Mouse (Mus musculus) E14TG2a.4 (cell line): ENCODE data around the gene Shmt1.

Experiments
- H3K27me3 ChIP-seq: 2 replicates; pipeline ENCODE4 v1.6.1; 2014; ENCODE audit warnings: low read length, control low read depth; ENCODE audit not compliant: insufficient read depth
- H3K36me3 ChIP-seq: 2 replicates; pipeline ENCODE4 v1.6.1; 2014; ENCODE audit warnings: low read length, control low read depth; ENCODE audit not compliant: insufficient read depth
- H3K4me1 ChIP-seq: replicated peaks from 2 replicates; pipeline ENCODE4 v1.6.1; 2014; ENCODE audit warnings: low read depth, low read length, control low read depth
- H3K4me3 ChIP-seq: replicated peaks from 2 replicates; pipeline ENCODE4 v1.5.1; 2014; ENCODE audit warnings: mild to moderate bottlenecking, low read length
- H3K9me3 ChIP-seq: 2 replicates; pipeline ENCODE4 v1.6.1; 2014; ENCODE audit warnings: low read length, control low read depth
- CTCF ChIP-seq: conservative IDR thresholded peaks from 2 replicates; pipeline ENCODE4 v1.5.1; 2014; ENCODE audit warnings: low read length
- NANOG ChIP-seq: IDR thresholded peaks from 2 replicates; pipeline ENCODE4 v1.6.1; 2014; ENCODE audit warnings: borderline replicate concordance, low read length, mixed read lengths
- POU5F1 ChIP-seq: IDR thresholded peaks from 2 replicates; pipeline ENCODE4 v1.6.1; 2014; ENCODE audit warnings: low read length, borderline replicate concordance

Gene Shmt1

DNA sequence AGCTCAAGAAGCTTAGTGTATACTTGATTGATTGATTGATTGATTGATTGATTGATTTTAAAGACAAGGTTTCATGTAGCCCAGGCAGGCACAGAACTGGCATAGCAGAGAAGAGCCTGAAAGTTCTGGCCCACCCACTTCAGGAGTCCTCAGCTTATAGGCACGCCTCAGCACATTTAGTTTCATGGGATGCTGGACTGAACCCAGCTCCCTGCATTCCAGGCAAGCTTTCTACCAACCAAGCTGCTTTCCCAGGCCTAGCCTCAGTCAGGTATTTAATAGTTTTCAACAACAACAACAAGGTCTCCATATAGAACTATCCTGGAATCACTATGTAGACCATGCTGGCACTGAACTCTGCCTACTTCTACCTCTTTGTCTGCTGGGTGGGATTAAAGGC is 2.0 kb downstream of the Shmt1 start:
- Histone ChIP-seq H3K36me3 (peaks cover 53% of the 10 kb centered on the region), H3K4me1 (peaks cover 39% of the 10 kb centered on the region), H3K9me3 (no peaks in the 10 kb centered on the region), H3K4me3 (peak overlapping the region; percentile 88), H3K27me3 (no peaks in the 10 kb centered on the region)
- TF ChIP-seq CTCF = no peak
- TF ChIP-seq POU5F1 = no peak
- TF ChIP-seq NANOG = no peak

- Histone ChIP-seq H3K9me3 (no peaks in the 10 kb centered on the region), H3K4me1 (peaks cover 39% of the 10 kb centered on the region), H3K27me3 (no peaks in the 10 kb centered on the region), H3K36me3 (peaks cover 64% of the 10 kb centered on the region), H3K4me3 (peak overlapping the region; percentile 88)
- TF ChIP-seq POU5F1 = no peak
- no peak for TF ChIP-seq NANOG
- TF ChIP-seq CTCF = no peak
Observed at GRCm38 (mm10) chr11:60808286-60809070, 3.0 kb downstream of the Shmt1 start.

DNA sequence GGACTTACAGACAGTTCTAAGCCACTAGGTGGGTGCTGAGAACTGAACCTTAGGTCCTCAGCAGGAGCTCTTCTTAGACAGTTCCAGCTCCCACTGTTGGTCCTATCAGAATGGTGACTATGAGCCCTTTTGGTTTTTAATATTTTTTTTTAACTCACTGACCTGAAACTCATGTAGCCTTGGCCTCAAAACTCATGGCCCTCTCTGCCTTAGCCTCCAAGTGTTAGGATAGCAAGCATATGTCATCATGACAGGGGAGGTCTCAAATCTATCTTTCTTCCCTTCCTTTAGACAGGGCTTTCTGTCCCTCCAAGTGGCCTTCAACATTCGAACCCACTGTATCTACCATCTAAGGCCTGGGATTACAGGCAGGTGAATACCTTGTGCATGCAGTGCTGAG is 10.6 kb downstream of the Shmt1 start:
- no peaks in the 10 kb centered on the region for H3K9me3 ChIP-seq
- TF ChIP-seq CTCF (no peak), NANOG (no peak), POU5F1 (no peak)
- no peaks in the 10 kb centered on the region for H3K27me3 ChIP-seq
- H3K36me3 ChIP-seq = peaks cover 98% of the 10 kb centered on the region
- no peaks in the 10 kb centered on the region for H3K4me1 ChIP-seq
- no peak overlapping the region for H3K4me3 ChIP-seq

GRCm38 (mm10) chr11:60799977-60800376 is 11.5 kb downstream of the Shmt1 start:
- peaks cover 99% of the 10 kb centered on the region for H3K36me3 ChIP-seq
- TF ChIP-seq POU5F1 (no peak), NANOG (no peak), CTCF (no peak)
- no peaks in the 10 kb centered on the region for H3K27me3 ChIP-seq
- no peaks in the 10 kb centered on the region for H3K4me1 ChIP-seq
- no peaks in the 10 kb centered on the region for H3K9me3 ChIP-seq
- no peak overlapping the region for H3K4me3 ChIP-seq

- Histone ChIP-seq H3K9me3 (no peaks in the 10 kb centered on the region), H3K36me3 (peaks cover 99% of the 10 kb centered on the region), H3K27me3 (no peaks in the 10 kb centered on the region), H3K4me1 (no peaks in the 10 kb centered on the region), H3K4me3 (no peak overlapping the region)
- TF ChIP-seq POU5F1 (no peak), NANOG (no peak), CTCF (no peak)
Observed at GRCm38 (mm10) chr11:60796342-60796741, 15.2 kb downstream of the Shmt1 start.

GRCm38 (mm10) chr11:60790472-60790871 is 21.0 kb downstream of the Shmt1 start:
- H3K36me3 ChIP-seq = peaks cover 98% of the 10 kb centered on the region
- TF ChIP-seq CTCF (no peak), NANOG (no peak), POU5F1 (no peak)
- H3K4me3 ChIP-seq = no peak overlapping the region
- H3K4me1 ChIP-seq = no peaks in the 10 kb centered on the region
- no peaks in the 10 kb centered on the region for H3K9me3 ChIP-seq
- H3K27me3 ChIP-seq = no peaks in the 10 kb centered on the region

DNA sequence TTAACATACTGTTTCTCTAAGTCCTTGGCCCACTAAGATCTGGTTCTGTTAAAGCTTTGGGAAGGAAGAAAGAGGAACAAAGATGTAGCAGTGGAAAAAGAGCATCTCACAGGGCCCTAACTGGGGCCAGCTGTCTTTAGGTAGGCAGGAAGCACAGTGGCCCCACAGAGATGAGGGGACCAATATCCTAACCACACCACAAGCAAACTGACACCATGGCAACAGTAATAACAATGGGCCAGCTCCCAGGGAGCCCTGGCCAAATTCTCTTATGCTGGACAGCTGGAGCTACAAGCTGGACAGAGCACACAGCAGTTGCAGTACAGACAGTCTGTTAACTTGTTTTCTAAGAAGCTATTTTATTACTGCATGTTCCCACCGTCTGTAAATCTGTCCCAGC is 23.9 kb downstream of the Shmt1 start:
- Histone ChIP-seq H3K36me3 (peaks cover 99% of the 10 kb centered on the region), H3K4me1 (peaks cover 21% of the 10 kb centered on the region), H3K4me3 (no peak overlapping the region), H3K27me3 (no peaks in the 10 kb centered on the region), H3K9me3 (no peaks in the 10 kb centered on the region)
- TF ChIP-seq NANOG = no peak
- TF ChIP-seq CTCF = no peak
- no peak for TF ChIP-seq POU5F1

GRCm38 (mm10) chr11:60784179-60784922 is 27.2 kb downstream of the Shmt1 start:
- H3K4me3 ChIP-seq = no peak overlapping the region
- H3K4me1 ChIP-seq = peaks cover 53% of the 10 kb centered on the region
- H3K27me3 ChIP-seq = no peaks in the 10 kb centered on the region
- H3K36me3 ChIP-seq = peaks cover 100% of the 10 kb centered on the region
- no peaks in the 10 kb centered on the region for H3K9me3 ChIP-seq
- TF ChIP-seq NANOG = no peak
- TF ChIP-seq CTCF = no peak
- no peak for TF ChIP-seq POU5F1
